Mouse (Mus musculus): ENCODE measurements around the gene Cep55.

DNA sequence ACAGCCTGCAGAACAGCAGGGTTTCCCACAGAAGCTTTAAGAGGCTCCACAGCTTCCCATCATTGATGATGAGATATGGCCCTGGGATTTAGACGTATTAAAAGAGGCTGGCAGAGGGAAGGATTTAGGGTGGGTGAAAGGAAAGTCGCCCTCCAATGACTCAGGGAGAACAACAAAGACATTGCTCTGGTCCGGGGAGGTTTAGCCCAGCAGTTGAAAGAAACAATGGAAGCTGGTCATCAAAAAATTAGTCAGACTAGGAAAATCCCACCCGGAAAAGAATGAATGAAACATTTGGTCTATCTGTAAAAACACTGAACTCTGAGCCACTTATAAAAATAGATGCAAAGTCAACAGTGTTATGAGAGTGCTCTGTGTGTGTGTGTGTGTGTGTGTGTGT is 31.2 kb upstream of the Cep55 start:
- TF ChIP-seq GATA1 (IDR thresholded peaks at IDR 0.05; ENCODE audit: borderline replicate concordance, low read length) (no peak), FLI1 (IDR thresholded peaks at IDR 0.05; ENCODE audit: low read length) (no peak)

Measured in megakaryocyte, embryonic 14.5 days (primary cell).